Mouse (Mus musculus) liver, adult 2 months (tissue): ENCODE measurements at regions not wholly inside any gene's neighbourhood (a gene's known extent, or its start where the extent isn't known, plus 50 kb on each side); places are given as distances from the start of the nearest gene placed in this dataset.

Experiments
- DNase-seq: peaks from one replicate; pipeline ENCODE4 v3.0.0-alpha.2; 2011; ENCODE audit warnings: low read depth, low spot score; ENCODE audit errors: extremely low read depth
- H3K27ac ChIP-seq: fragments of 200-500 bp; replicated peaks from 2 replicates; pipeline ENCODE4 v1.5.1; 2012; ENCODE audit warnings: low read depth, mild to moderate bottlenecking, control low read depth, inconsistent platforms, low read length; ENCODE audit not compliant: insufficient read depth
- H3K27me3 ChIP-seq: fragments of 200-500 bp; 2 replicates; pipeline ENCODE4 v1.6.1; 2012; ENCODE audit warnings: mild to moderate bottlenecking, moderate library complexity, low read length, inconsistent platforms; ENCODE audit not compliant: control insufficient read depth, insufficient read depth
- H3K36me3 ChIP-seq: fragments of 200-500 bp; 2 replicates; pipeline ENCODE4 v1.6.1; 2012; ENCODE audit warnings: low read length, inconsistent platforms; ENCODE audit not compliant: control insufficient read depth, insufficient read depth
- H3K4me1 ChIP-seq: fragments of 200-500 bp; 2 replicates; pipeline ENCODE4 v1.6.1; 2011; ENCODE audit warnings: low read length; ENCODE audit not compliant: control insufficient read depth, insufficient read depth
- H3K4me3 ChIP-seq: fragments of 200-500 bp; 2 replicates; pipeline ENCODE4 v1.5.1; 2011; ENCODE audit warnings: low read depth, mild to moderate bottlenecking, control low read depth, low read length, moderate library complexity; ENCODE audit not compliant: insufficient read depth
- H3K79me2 ChIP-seq: fragments of 200-500 bp; 2 replicates; pipeline ENCODE4 v1.6.1; 2012; ENCODE audit warnings: inconsistent platforms, mild to moderate bottlenecking, low read length, moderate library complexity; ENCODE audit not compliant: control insufficient read depth, insufficient read depth
- H3K9ac ChIP-seq: fragments of 200-500 bp; 2 replicates; pipeline ENCODE4 v1.6.1; 2012; ENCODE audit warnings: low read depth, mild to moderate bottlenecking, control low read depth, inconsistent platforms, low read length
- CTCF ChIP-seq: fragments of 200-500 bp; IDR thresholded peaks from 2 replicates; pipeline ENCODE4 v1.5.1; 2011; ENCODE audit warnings: low read depth, low read length, control low read depth
- POLR2A ChIP-seq: fragments of 200-500 bp; IDR thresholded peaks from 2 replicates; pipeline ENCODE4 v1.6.1; 2011; ENCODE audit warnings: low read length, control low read depth; ENCODE audit not compliant: insufficient read depth; ENCODE audit errors: extremely low read depth
- WGBS: fragments of 180-500 bp; shearing (Covaris S2); methylation state at CpG from one replicate; pipeline ENCODE4 v1.1.7; 2018; 5-methylcytosine and 5-hydroxymethylcytosine counted together

DNA sequence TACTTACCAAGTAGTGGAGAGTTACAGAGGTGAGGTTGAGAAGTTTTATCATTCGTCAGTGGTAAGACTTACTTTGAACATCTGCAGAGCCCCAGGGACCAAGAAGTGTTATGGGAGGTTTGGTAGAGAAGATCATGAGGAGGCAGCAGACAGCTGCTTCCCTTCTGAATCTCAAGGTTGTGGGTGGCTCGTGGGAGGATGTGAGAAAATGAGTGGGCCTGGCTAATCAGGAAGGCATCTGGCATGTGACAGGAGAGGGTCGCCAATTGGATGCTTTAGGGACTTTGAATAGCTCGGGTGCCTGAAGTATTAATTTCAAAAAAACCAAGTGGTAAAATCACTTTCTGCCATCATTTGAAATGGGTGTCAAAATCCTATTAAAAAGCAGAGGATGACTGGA, 258.9 kb downstream of the Sqor start:
- no peaks in the 10 kb centered on the region for H3K79me2 ChIP-seq
- H3K9ac ChIP-seq, result no peak overlapping the region
- no peaks in the 10 kb centered on the region for H3K4me1 ChIP-seq
- TF ChIP-seq CTCF, result no peak
- TF ChIP-seq POLR2A, result no peak
- H3K27me3 ChIP-seq, result no peaks in the 10 kb centered on the region
- no peaks in the 10 kb centered on the region for H3K36me3 ChIP-seq
- DNase-seq, result no peak
- 54% methylated on average over 4 of the region's 4 CpGs for WGBS
- H3K27ac ChIP-seq, result no peak overlapping the region
- no peak overlapping the region for H3K4me3 ChIP-seq

DNA sequence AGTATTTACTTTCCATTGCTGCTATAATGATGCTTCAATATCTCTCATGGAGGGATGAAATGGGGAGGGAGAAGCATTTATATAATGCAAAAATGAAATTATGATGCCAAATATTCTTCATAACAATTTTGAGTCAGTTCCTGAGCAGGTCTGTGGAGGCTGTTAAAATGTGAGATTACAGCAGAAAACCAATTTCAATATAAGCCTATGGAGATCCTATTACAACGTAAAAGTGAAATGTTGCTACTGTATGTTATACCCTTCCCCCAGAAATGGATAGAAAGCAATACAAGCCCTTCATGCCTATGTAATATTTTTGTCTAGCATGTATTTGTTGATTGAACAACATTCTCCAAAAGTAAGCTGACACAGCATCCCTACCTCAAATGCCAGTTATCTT, 259.3 kb downstream of the Sqor start:
- no peak for DNase-seq
- Histone ChIP-seq H3K4me1 (no peaks in the 10 kb centered on the region), H3K9ac (no peak overlapping the region), H3K27ac (no peak overlapping the region), H3K4me3 (no peak overlapping the region), H3K79me2 (no peaks in the 10 kb centered on the region), H3K27me3 (no peaks in the 10 kb centered on the region), H3K36me3 (no peaks in the 10 kb centered on the region)
- WGBS, result 91% methylated on average over 1 of the region's 1 CpGs
- TF ChIP-seq POLR2A (no peak), CTCF (no peak)

DNA sequence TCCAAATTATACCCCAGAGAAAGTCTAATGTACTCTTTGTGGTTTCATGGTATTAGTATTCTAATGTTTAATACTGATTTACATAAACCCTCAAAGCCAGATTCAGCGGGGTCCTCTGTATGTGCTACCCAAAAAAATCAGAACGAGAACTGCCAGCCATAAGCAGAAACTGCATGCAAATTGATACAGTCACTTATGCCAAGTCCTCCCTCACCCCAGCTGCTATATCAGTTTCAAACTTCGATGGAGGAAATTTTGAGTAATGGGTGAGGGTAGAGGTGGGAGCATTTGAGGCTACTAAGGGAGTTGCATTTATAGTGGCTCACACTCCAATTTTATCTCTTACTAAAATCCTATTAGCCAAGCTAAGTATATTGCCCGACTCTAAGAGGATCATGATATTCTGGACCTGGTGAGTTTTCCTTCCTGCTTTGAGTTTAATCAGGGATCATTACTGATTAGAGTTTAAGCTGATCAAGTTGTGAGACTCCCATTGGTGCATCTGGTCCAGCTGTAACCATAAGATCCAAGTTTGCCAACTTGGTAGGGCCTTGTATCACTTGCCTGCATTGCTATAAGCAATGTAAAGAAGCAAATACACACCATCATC, 260.0 kb downstream of the Sqor start:
- WGBS, result 74% methylated on average over 4 of the region's 4 CpGs
- TF ChIP-seq POLR2A (no peak), CTCF (no peak)
- no peak overlapping the region for H3K9ac ChIP-seq

DNA sequence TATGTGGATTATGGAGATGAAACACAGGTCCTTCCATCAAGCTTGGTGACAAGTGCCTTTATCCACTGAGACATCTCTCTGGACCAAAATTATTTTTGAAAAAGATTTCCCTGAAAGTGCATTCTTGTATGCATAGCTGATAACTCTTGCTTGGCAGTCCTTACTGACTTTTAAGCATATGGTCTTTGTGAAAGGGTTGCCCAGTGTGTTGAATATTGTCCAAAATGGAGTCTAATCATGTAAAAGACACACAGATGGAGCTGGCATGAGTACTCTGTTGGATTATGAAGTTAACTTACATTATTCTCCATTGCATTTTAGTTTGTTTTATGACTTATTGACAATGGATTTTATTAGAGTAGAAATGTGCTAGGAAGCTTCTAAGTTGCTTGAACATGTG, 282.3 kb downstream of the Sqor start:
- DNase-seq, result no peak
- TF ChIP-seq POLR2A, result no peak
- TF ChIP-seq CTCF, result no peak
- no peaks in the 10 kb centered on the region for H3K36me3 ChIP-seq
- H3K79me2 ChIP-seq, result no peaks in the 10 kb centered on the region
- H3K27me3 ChIP-seq, result no peaks in the 10 kb centered on the region
- H3K9ac ChIP-seq, result no peak overlapping the region
- no peaks in the 10 kb centered on the region for H3K4me1 ChIP-seq
- no peak overlapping the region for H3K4me3 ChIP-seq
- H3K27ac ChIP-seq, result no peak overlapping the region

More for the DNA sequence above, 260.0 kb downstream of the Sqor start:
- H3K79me2 ChIP-seq, result no peaks in the 10 kb centered on the region
- H3K4me3 ChIP-seq, result no peak overlapping the region
- no peaks in the 10 kb centered on the region for H3K36me3 ChIP-seq
- no peaks in the 10 kb centered on the region for H3K27me3 ChIP-seq
- no peak overlapping the region for H3K27ac ChIP-seq
- no peaks in the 10 kb centered on the region for H3K4me1 ChIP-seq
- DNase-seq, result no peak

DNA sequence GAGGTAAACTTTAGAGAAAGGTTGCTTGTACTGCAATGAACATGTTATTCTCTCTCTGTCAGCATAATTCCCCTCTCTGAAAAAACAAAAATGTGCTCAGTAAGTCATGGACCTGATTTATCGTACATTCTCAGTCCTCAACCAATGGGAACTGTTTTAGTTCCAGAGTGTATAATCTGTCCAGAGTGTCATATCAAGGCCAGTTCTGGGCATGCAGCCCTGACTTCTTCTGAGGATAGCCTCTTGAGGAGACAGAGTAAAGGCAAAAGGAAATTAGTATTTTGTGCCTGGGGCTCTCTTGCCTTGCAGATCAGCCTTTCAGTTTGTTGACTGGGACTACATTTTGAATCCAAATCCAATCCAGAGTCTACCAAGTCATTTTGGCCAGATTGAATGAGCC, 299.6 kb downstream of the Sqor start:
- TF ChIP-seq CTCF, result no peak
- TF ChIP-seq POLR2A, result no peak
- H3K36me3 ChIP-seq, result no peaks in the 10 kb centered on the region
- H3K4me3 ChIP-seq, result no peak overlapping the region
- H3K27me3 ChIP-seq, result no peaks in the 10 kb centered on the region
- 69% methylated on average over 1 of the region's 1 CpGs for WGBS
- peak; percentile 15 for DNase-seq
- H3K79me2 ChIP-seq, result no peaks in the 10 kb centered on the region
- no peak overlapping the region for H3K27ac ChIP-seq
- no peak overlapping the region for H3K9ac ChIP-seq
- no peaks in the 10 kb centered on the region for H3K4me1 ChIP-seq

DNA sequence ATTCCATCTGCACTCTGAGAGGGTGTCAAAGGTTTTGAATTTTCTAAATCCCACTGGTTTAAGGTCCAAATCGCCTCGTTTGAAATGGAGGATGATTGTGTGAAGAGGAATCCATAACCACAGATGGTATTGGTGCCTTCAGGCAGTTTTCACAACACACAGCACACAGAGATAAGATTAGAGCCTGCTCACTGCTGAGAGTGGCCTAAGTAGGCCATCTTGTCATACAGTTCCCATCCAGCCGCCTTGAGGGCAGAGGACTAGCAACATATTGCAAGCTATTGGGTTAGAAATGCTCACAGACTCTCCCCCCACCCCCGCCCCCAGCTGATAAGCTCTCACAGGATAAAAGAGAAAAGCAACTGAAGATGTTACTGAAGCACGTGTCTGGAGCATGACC, 303.8 kb downstream of the Sqor start:
- no peak for TF ChIP-seq POLR2A
- TF ChIP-seq CTCF, result no peak
- no peak for DNase-seq

More for the DNA sequence above, 303.8 kb downstream of the Sqor start:
- no peaks in the 10 kb centered on the region for H3K27me3 ChIP-seq
- H3K79me2 ChIP-seq, result no peaks in the 10 kb centered on the region
- H3K27ac ChIP-seq, result no peak overlapping the region
- H3K9ac ChIP-seq, result no peak overlapping the region
- H3K4me3 ChIP-seq, result no peak overlapping the region
- H3K36me3 ChIP-seq, result no peaks in the 10 kb centered on the region
- no peaks in the 10 kb centered on the region for H3K4me1 ChIP-seq
- WGBS, result 55% methylated on average over 5 of the region's 5 CpGs
